Mouse (Mus musculus) CH12.LX (cell line): ENCODE measurements around the gene Hist1h3e.

Source experiments
- CTCF ChIP-seq, 2 experiments: IDR thresholded peaks in 1 of 2; conservative IDR thresholded peaks in 1 of 2; 2 replicates each; pipeline ENCODE4 v1.5.1; 2011 to 2012; ENCODE audit warnings: low read depth in 2 of 2, low read length in 2 of 2, improper control_type of control experiment in 1 of 2, inconsistent platforms in 1 of 2, mild to moderate bottlenecking in 1 of 2, moderate library complexity in 1 of 2
- ELF1 ChIP-seq: IDR thresholded peaks from 2 replicates; pipeline ENCODE4 v1.6.1; 2014; ENCODE audit warnings: low read depth, mild to moderate bottlenecking, inconsistent platforms, low read length, improper control_type of control experiment
- EP300 ChIP-seq: IDR thresholded peaks from 2 replicates; pipeline ENCODE4 v1.6.1; 2011; ENCODE audit warnings: low read length, improper control_type of control experiment
- POLR2A ChIP-seq: IDR thresholded peaks from 2 replicates; pipeline ENCODE4 v1.6.1; 2011; ENCODE audit warnings: low read depth, mild to moderate bottlenecking, improper control_type of control experiment, low read length
- POLR2AphosphoS2 ChIP-seq: IDR thresholded peaks from 2 replicates; pipeline ENCODE4 v1.6.1; 2011; ENCODE audit warnings: low read depth, low read length, improper control_type of control experiment
- USF1 ChIP-seq: IDR thresholded peaks from 2 replicates; pipeline ENCODE4 v1.6.1; 2014; ENCODE audit warnings: low read depth, mild to moderate bottlenecking, inconsistent platforms, low read length, improper control_type of control experiment
- ZMIZ1 ChIP-seq: IDR thresholded peaks from 2 replicates; pipeline ENCODE4 v1.6.1; 2012; ENCODE audit warnings: low read depth, mild to moderate bottlenecking, inconsistent platforms, low read length, improper control_type of control experiment
- ZNF384 ChIP-seq: IDR thresholded peaks from 2 replicates; pipeline ENCODE4 v1.6.1; 2012; ENCODE audit warnings: low read depth, low read length, improper control_type of control experiment, inconsistent platforms

DNA sequence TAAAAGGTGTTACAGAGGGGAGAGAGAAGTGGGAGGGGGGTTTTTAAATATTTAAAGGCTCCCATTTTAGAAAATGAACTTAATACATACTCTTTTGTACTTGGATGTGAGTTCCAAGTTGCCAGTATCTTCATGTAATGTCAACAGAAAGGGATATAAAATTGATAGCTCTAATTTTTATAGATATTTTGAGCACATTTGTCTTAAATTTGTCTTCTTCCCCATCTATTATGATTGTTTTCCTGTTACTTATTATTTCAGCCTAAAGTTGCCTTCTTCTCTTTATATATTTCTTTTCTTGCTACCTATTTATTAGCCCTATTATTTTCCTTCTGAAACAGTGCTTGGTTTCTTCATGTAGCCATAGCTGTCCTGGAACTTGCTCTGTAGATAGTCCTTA, 9.2 kb downstream of the Hist1h3e start, which contains the start of gene Hist1h1d:
- TF ChIP-seq POLR2A (no peak), USF1 (no peak), CTCF (conservative IDR thresholded peaks at IDR 0.05 in 1 of 2, IDR thresholded peaks at IDR 0.05 in 1 of 2; ENCODE audit: low read depth in 2 of 2, low read length in 2 of 2) (no peak), ZMIZ1 (no peak), ELF1 (no peak), EP300 (no peak), ZNF384 (no peak), POLR2AphosphoS2 (no peak)
